Mouse (Mus musculus): Measurements from ENCODE around the gene Srcin1. TPM values are rescaled to one million over a fixed set of nuclear protein-coding genes. Genes with fewer than 3 reads are reported as not detected.

The Srcin1 gene
- 12.5 and 17.5 TPM in 2 replicates for polyA plus RNA-seq (2012; rRNA removed)

GRCm38 (mm10) chr11:97576136-97576906, at the start of gene Srcin1:
TSS of gene Srcin1 (minus strand) at chr11:97576186.

DNA sequence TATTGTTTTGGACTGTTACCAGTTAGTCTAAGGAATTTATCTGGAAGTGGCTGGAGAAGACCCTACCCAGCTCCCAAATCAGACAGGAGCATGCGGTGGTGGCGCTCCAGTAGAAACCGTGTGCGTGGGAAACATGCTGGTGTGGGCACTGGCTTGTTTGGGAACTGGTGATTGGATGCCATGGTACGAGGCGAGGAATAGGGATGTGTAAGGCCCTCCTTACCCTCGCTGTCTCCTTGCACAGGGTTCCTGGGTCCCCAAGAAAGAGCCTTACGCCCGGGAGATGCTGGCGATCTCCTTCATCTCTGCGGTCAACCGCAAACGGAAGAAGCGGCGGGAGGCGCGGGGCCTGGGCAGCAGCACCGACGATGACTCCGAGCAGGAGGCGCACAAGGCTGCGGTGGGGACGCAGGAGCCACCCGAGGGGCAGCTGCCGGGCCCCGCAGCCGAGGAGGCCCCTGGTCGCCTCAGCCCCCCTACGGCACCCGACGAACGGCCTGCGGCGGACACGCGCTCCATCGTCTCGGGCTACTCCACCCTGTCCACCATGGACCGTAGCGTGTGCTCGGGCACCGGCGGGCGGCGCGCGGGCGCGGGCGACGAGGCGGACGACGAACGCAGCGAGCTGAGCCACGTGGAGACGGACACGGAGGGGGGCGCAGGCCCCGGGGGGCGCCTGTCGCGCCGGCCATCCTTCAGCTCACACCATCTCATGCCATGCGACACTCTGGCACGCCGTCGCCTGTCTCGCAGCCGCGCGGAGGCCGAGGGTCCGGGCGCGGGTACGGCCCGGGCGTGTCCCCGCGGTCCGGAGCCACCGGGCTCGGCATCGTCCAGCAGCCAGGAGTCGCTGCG, 75.9 kb downstream of the Srcin1 start, which contains the start of gene 4933428G20Rik:
Gene 4933428G20Rik, minus strand, starts transcription at position 476 of the 855 bp plus-strand sequence.

Other genes starting within 250 kb of the Srcin1 start
- gene Gpr179, start 224.1 kb downstream of the Srcin1 start, polyA plus RNA-seq (2012; rRNA removed), result 0.09 and 0.10 TPM in 2 replicates
- 19.8 and 23.3 TPM in 2 replicates for gene Socs7, start 213.6 kb downstream of the Srcin1 start, polyA plus RNA-seq (2012; rRNA removed)
- gene Arhgap23, start 160.7 kb downstream of the Srcin1 start, polyA plus RNA-seq (2012; rRNA removed), result 14.1 and 16.5 TPM in 2 replicates
- 0.12 TPM in 1 of 2 replicates, not detected in the other for gene 4933428G20Rik, start 75.8 kb downstream of the Srcin1 start, polyA plus RNA-seq (2012; rRNA removed)
- gene Epop, start 53.5 kb upstream of the Srcin1 start, polyA plus RNA-seq (2012; rRNA removed), result 12.7 and 22.7 TPM in 2 replicates
- gene Mllt6, start 87.2 kb upstream of the Srcin1 start, polyA plus RNA-seq (2012; rRNA removed), result 34.2 and 41.0 TPM in 2 replicates
- gene Cisd3, start 109.6 kb upstream of the Srcin1 start, polyA plus RNA-seq (2012; rRNA removed), result 8.7 and 11.0 TPM in 2 replicates
- 92.4 and 117 TPM in 2 replicates for gene Pcgf2, start 124.3 kb upstream of the Srcin1 start, polyA plus RNA-seq (2012; rRNA removed)
- gene Psmb3, start 127.2 kb upstream of the Srcin1 start, polyA plus RNA-seq (2012; rRNA removed), result 282 and 471 TPM in 2 replicates
- gene Pip4k2b, start 168.5 kb upstream of the Srcin1 start, polyA plus RNA-seq (2012; rRNA removed), result 30.7 and 36.6 TPM in 2 replicates
- gene Cwc25, start 190.4 kb upstream of the Srcin1 start, polyA plus RNA-seq (2012; rRNA removed), result 20.1 and 28.6 TPM in 2 replicates
- 0.52 and 0.95 TPM in 2 replicates for gene 1700001P01Rik, start 199.7 kb upstream of the Srcin1 start, polyA plus RNA-seq (2012; rRNA removed)
- 992 and 1,452 TPM in 2 replicates for gene Rpl23, start 206.3 kb upstream of the Srcin1 start, polyA plus RNA-seq (2012; rRNA removed)
- gene Lasp1, start 222.8 kb upstream of the Srcin1 start, polyA plus RNA-seq (2012; rRNA removed), result 58.6 and 78.0 TPM in 2 replicates

Data from central nervous system, embryonic 11.5 days (tissue).